Mouse (Mus musculus): ENCODE data around the gene Folr2. TPM values are rescaled to one million over a fixed set of nuclear protein-coding genes. Genes with fewer than 3 reads are reported as not detected.

Gene Folr2
- polyA plus RNA-seq, 1 experiment = not detected

DNA sequence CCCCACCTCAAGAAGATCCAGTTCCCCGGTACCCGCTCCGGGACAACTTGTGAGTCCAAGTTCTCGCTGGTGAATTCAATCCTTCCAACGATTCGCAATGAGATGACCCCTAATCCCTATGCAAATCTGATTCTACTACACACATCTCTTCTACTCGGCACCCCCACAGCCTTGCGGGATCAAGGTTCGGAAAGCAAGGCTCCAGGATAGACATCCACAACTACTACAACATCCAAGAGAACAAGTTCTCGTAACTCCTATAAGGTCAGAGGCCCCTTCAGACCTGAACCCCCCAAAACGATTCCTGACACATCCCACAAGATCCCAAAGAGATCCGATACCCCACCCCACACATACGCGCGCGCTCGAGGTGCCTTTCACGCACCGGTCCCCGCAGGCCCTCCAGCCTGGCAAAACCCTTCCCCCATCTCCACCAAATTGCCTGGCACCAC, 19.8 kb downstream of the Folr2 start:
- no peak for TF ChIP-seq GATA1 (IDR thresholded peaks at IDR 0.05; ENCODE audit: low read length)

GRCm38 (mm10) chr7:101836271-101837153, 20.5 kb downstream of the Folr2 start:
- no peak for TF ChIP-seq GATA1 (IDR thresholded peaks at IDR 0.05; ENCODE audit: low read length)

DNA sequence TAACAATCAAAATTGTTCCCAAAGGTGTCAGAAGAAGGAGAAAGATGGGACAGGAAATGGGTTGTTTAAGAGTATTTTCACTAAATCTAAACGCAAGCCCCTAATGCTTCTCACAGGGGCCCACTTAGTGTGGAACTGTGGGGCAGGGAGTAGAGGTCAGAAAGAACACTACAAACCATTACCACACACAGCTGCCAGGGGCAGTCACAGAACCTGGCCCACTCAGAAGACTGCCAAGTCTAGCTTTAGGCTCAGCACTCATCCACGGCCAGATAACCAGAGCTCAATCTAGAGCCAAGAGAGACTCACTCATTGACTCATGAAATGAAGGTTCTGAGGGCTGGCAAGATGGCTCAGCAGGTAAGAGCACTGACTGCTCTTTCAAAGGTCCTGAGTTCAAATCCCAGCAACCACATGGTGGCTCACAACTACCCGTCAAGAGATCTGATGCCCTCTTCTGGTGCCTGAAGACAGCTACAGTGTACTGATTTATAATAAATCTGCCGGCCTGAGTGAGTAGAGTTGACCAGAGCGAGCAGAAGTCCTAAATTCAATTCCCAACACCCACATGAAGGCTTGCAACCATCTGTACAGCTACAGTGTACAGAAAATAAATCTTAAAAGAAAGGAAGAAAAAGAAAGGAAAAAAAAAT, 21.4 kb downstream of the Folr2 start:
- TF ChIP-seq GATA1 (IDR thresholded peaks at IDR 0.05; ENCODE audit: low read length) = no peak

- no peak for TF ChIP-seq GATA1 (IDR thresholded peaks at IDR 0.05; ENCODE audit: low read length)
These were observed 22.1 kb downstream of the Folr2 start for GRCm38 (mm10) chr7:101834903-101835302.

DNA sequence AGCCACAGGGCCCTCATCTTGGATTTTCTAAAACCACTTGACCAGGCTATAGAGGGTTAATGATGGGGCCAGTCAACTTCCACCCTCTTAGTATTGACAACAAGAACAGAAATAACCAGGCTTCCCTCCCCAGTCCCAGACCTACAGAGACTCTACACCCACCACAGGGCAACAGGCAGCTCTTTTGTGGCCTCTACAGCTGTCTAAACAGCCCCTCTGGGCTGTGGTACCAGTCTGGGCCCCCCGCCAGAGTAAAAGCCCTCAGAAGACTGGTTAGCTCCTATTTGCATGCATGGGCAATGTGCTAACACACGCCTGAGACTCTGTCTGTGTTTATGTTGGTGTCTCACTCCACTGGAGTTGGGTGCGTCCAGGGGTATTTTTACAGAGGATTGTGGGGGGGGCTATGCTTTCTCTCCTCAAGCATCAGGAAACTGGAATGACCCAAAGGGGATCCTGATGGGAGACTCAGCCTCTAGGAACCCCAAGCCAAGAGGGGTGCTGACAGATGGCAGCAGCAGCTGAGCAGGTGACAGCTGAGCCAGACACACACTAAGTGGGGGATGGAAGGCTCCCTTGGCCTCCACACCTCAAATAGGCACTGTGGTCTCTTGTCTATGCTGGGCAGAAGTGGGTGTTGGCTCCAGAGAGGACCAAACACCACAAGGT, 22.9 kb downstream of the Folr2 start:
- TF ChIP-seq GATA1 (IDR thresholded peaks at IDR 0.05; ENCODE audit: low read length) = no peak

GRCm38 (mm10) chr7:101833352-101833751, 23.6 kb downstream of the Folr2 start:
- TF ChIP-seq GATA1 (IDR thresholded peaks at IDR 0.05; ENCODE audit: low read length) = no peak

GRCm38 (mm10) chr7:101832372-101832771, 24.6 kb downstream of the Folr2 start:
- TF ChIP-seq GATA1 (IDR thresholded peaks at IDR 0.05; ENCODE audit: low read length) = no peak

DNA sequence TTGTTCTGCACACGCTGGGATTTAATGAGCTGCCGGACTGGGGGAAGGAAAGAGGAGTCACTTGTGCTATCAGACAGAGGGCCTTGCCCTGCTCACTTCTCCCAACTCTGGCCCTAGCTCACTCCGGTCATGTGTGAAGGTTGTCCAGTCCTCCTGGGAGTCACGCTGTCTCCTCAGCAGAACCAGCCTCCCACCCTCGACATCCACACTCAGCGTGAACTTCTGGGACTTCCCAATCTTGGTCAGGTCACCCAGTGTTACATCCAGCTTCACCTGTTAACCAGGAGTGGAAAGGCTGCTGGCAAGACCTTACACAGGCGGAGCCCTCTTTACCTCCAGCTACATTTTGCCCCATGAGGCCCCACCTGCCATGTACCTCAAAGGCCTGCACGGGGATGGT, 25.6 kb downstream of the Folr2 start:
- no peak for TF ChIP-seq GATA1 (IDR thresholded peaks at IDR 0.05; ENCODE audit: low read length)

GRCm38 (mm10) chr7:101830373-101830772, 26.6 kb downstream of the Folr2 start:
- TF ChIP-seq GATA1 (IDR thresholded peaks at IDR 0.05; ENCODE audit: low read length) = no peak

GRCm38 (mm10) chr7:101823758-101824630, 33.0 kb downstream of the Folr2 start:
- TF ChIP-seq GATA1 (IDR thresholded peaks at IDR 0.05; ENCODE audit: low read length) = no peak

DNA sequence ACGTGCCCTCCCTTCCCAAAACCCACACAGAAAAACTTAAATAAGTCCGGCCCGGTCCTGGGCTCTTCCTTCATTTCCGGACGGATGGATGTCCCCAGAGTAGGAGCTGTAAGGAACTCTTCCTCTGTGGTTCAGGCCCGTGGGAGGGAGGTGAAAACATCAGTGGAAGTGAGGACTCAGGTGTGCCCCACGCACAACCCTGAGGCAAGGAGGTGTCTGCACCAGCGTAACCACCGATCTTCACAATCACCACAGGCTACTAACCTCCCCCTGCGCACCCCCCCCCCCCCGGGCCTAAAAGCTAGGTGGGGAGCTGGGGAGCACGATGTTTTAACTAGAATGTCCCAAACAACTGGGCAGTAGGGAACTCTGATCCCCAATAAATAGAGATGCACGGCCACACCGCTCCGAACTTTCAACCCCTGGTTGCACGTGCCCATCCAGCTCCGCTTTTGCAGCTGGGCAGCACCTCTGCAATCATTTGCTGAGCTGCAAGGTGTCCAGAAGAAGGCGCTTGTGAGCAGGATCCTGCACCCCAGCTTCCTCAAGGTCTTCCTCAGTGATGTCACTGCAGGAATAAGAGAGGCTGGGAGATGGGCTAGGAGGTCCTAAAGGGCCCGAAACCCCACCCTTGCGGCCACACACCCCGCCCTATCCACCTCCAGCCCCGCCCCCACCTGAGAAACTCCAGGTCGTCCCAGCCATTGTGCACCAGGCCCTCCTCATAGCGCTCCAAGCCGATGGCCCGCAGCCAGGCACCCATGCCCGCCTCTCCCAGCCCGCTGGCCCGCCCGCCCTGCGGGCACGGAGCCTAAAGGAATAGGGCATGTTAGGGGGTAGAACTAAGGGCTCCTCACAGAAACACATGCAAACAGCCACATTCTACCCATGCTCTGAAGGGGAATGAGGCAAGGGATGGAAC, 33.9 kb downstream of the Folr2 start:
- no peak for TF ChIP-seq GATA1 (IDR thresholded peaks at IDR 0.05; ENCODE audit: low read length)

- no peak for TF ChIP-seq GATA1 (IDR thresholded peaks at IDR 0.05; ENCODE audit: low read length)
These were observed 35.2 kb downstream of the Folr2 start for GRCm38 (mm10) chr7:101821571-101822501.
